8 mouse cellular contexts compared by ENCODE assay signal in the genomic region with DNA sequence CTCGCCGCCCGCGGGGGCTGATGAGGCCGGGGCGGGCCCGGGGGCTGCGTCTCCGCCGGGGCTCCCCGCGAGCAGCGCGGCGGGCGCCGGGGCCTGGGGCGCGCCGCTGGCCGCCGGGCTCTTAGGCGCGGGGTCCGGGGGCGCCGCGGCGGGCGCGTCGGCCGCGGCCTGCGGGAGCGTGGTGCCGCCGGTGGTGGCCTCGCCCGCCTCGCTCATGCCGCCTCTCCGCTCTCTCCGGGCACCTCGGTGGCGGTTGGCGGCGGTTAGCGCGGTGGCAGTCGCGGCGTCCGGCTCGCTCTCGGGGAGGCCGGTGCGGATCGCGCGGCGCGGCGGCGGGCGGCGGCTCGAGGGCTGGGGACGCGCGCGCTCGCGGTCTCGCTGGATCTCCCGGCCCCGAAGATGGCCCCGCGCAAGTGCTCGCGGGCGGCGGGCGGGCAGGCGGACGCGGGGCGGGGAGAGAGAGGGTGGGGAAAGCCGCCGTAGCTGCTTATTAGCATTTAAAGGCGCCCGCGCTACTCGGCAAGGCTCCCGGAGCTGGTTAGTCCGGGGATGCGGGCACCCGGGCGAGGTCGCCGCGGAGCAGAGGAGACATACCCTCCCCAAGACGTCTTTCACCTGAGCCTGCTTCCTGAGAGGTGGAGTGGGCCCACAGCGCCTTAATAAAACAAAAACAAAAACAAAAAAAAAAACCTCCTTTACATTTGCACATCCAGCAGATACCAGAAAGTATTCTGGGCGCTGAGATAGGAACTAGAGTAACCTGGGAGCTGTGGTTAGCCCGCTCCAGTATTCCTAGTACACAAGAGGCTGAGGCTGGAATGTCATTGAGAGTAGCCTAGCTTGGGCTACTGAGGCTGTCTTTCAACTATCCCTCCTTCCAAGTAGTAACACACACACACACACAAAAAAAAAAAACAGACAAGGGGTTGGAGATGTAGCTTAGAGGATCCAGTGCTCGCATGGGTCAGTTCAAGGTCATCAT. TPM values are rescaled to one million over a fixed set of nuclear protein-coding genes. Genes with fewer than 3 reads are reported as not detected.
A peak's percentile ranks its signal among the peaks of the same experiment; 100 is the strongest.
DNase-seq lines count a peak whose midpoint lies in the region; ATAC-seq and TF ChIP-seq lines count a peak whose summit lies in the region.

A gene (minus strand): TSS at position 437 of the 982 bp plus-strand sequence.

- peak within 1 kb of the TSS; percentile 94 for H3K27ac ChIP-seq in cortical plate, adult 2 months (ENCODE audit: insufficient read depth, low read length)

- ATAC-seq in activated CD4-positive, CD25-positive, alpha-beta regulatory T cell, adult 4 months = peak; percentile 84
- peak; percentile 70 for ATAC-seq in megakaryocyte, adult 5-6 weeks (ENCODE audit: poor library complexity, severe bottlenecking)

- TF ChIP-seq POLR2A in cortical plate, adult 2 months (IDR thresholded peaks at IDR 0.05; ENCODE audit: extremely low read depth, insufficient read depth, low read length) = no peak

- H3K4me3 ChIP-seq in cortical plate, adult 2 months (ENCODE audit: insufficient read depth, low read length) = peak within 1 kb of the TSS; percentile 46

- DNase-seq in gastrocnemius, postnatal 10 days = peak; percentile 88
- DNase-seq in induced T-regulatory cell, adult 2 months (ENCODE audit: low read depth) = peak; percentile 79
- DNase-seq in left cerebral cortex, adult 8-10 months (ENCODE audit: low spot score in 2 of 2) = peak; percentile 72 to 79
- DNase-seq in right cerebral cortex, adult 2 months (ENCODE audit: low spot score in 2 of 2) = peak; percentile 80 to 83
- peak; percentile 38 for DNase-seq in urinary bladder, postnatal 10 days (ENCODE audit: low spot score)

- peaks cover 2% of the 10 kb centered on the region; the same call in 1 of the 2 replicates for H3K4me1 ChIP-seq in cortical plate, adult 2 months (ENCODE audit: control insufficient read depth, insufficient read depth, low read length)

- TF ChIP-seq CTCF in cortical plate, adult 2 months (IDR thresholded peaks at IDR 0.05; ENCODE audit: extremely low read depth, insufficient read depth, low read length) = no peak

RNA-seq across cellular contexts. Expression of the gene that starts here (rescaled TPM):
- polyA plus RNA-seq in activated CD4-positive, CD25-positive, alpha-beta regulatory T cell, adult 4 months (2017; shearing (Covaris generic)) = 10 to 100 TPM; 19.3 to 20.7 TPM
- polyA plus RNA-seq in cortical plate, adult 2 months (2012; rRNA removed) = 75.0 and 77.9 TPM in 2 replicates
- 100 to 1,000 TPM; 642 to 665 TPM for total RNA-seq in gastrocnemius, postnatal 10 days (2021)
- total RNA-seq in left cerebral cortex, adult 8-10 months (2022) = 10 to 100 TPM; 35.8 to 47.8 (median 38.5) TPM
- total RNA-seq in megakaryocyte, adult 5-6 weeks (2015) = 198 and 202 TPM in 2 replicates
- 215 and 291 TPM in 2 replicates for total RNA-seq in megakaryocyte, adult 5-6 weeks (2017)

Comparison
In these comparisons a context has a peak if more than half of its experiments do, and no peak if none do; other contexts are left out.
1. Peak in every context shown above with its lines: DNase-seq, ATAC-seq, H3K4me3 ChIP-seq and H3K27ac ChIP-seq.
2. RNA of the gene that starts here (total RNA-seq): 642 to 665 TPM in gastrocnemius, postnatal 10 days and 198 to 291 TPM in megakaryocyte, adult 5-6 weeks; 35.8 to 47.8 TPM in left cerebral cortex, adult 8-10 months; every median in the first group is over 4 times any median in the second.
3. DNase-seq: peak in every context shown above with its lines; median percentile 88 in gastrocnemius, postnatal 10 days; 82 in right cerebral cortex, adult 2 months; 79 in induced T-regulatory cell, adult 2 months; 76 in left cerebral cortex, adult 8-10 months; 38 in urinary bladder, postnatal 10 days.